Mouse (Mus musculus) hindbrain, postnatal 0 days (tissue): ENCODE results near the gene Rnf214. TPM values are rescaled to one million over a fixed set of nuclear protein-coding genes. Genes with fewer than 3 reads are reported as not detected.
A peak's percentile ranks its signal among the peaks of the same experiment; 100 is the strongest.
"Not testable (repeated sequence)": the region's sequence is repeated elsewhere in the genome, so short reads cannot be mapped to it uniquely, and the experiment has no call there.

ENCODE experiments used
- ATAC-seq: fragments of 200-750 bp; cut with Nextera tagmentation; 2 replicates; pipeline ENCODE4 v1.8.0; 2017; ENCODE audit warnings: mild to moderate bottlenecking, moderate TSS enrichment, moderate library complexity
- DNase-seq: peaks from one replicate; pipeline ENCODE4 v3.0.0-alpha.2; 2015; ENCODE audit warnings: low spot score
- H3K27ac ChIP-seq: fragments of 300-500 bp; sonication (generic); 2 replicates; pipeline ENCODE4 v1.5.1; 2014; ENCODE audit warnings: mild to moderate bottlenecking
- H3K27me3 ChIP-seq: fragments of 300-500 bp; sonication (generic); 2 replicates; pipeline ENCODE4 v1.6.1; 2014; ENCODE audit warnings: low read length, mixed read lengths; ENCODE audit not compliant: insufficient read depth
- H3K36me3 ChIP-seq: fragments of 300-500 bp; sonication (generic); 2 replicates; pipeline ENCODE4 v1.6.1; 2014; ENCODE audit warnings: low read length, mixed read lengths; ENCODE audit not compliant: insufficient read depth
- H3K4me1 ChIP-seq: fragments of 300-500 bp; sonication (generic); 2 replicates; pipeline ENCODE4 v1.6.1; 2014; ENCODE audit warnings: antibody characterized with exemption, low read length, mixed read lengths; ENCODE audit not compliant: insufficient read depth
- H3K4me2 ChIP-seq: fragments of 300-500 bp; sonication (generic); 2 replicates; pipeline ENCODE4 v1.6.1; 2014; ENCODE audit warnings: low read depth, mild to moderate bottlenecking, low read length, moderate library complexity, mixed read lengths
- H3K4me3 ChIP-seq: fragments of 300-500 bp; sonication (generic); 2 replicates; pipeline ENCODE4 v1.5.1; 2014; ENCODE audit warnings: low read length
- H3K9ac ChIP-seq: fragments of 300-500 bp; sonication (generic); replicated peaks from 2 replicates; pipeline ENCODE4 v1.6.1; 2014; ENCODE audit warnings: mild to moderate bottlenecking, low read length, moderate library complexity, mixed read lengths
- H3K9me3 ChIP-seq: fragments of 300-500 bp; sonication (generic); 2 replicates; pipeline ENCODE4 v1.6.1; 2016; ENCODE audit warnings: low read length, mixed read lengths
- CTCF ChIP-seq: IDR thresholded peaks from 2 replicates; pipeline ENCODE4 v1.5.1; 2016; ENCODE audit warnings: antibody characterized with exemption, control low read depth, low read depth
- WGBS: fragments of 180-500 bp; shearing (Covaris S2); extraction: QIAGEN DNeasy Blood & Tissue Kit; methylation state at CpG from one replicate; pipeline ENCODE4 v1.1.7; 2014; 5-methylcytosine and 5-hydroxymethylcytosine counted together
- polyA plus RNA-seq: library from polyadenylated mRNA; unstranded; fragments of >200 nt; fragmentation: Nextera tagmentation; extraction: Ambion mirVana; gene quantifications from 2 replicates; pipeline ENCODE4 v1.2.1, GENCODE M21; 2015
- total RNA-seq: library from RNA; depleted of rRNA; stranded (reverse); fragments of >200 nt; gene quantifications from 2 replicates; pipeline ENCODE4 v1.2.3, GENCODE M21; 2014

Rnf214 gene
- total and polyA plus RNA-seq, 2 experiments from 2014 or later: 51.9 to 77.7 TPM

- no peak overlapping the region for H3K4me3 ChIP-seq
- 92% methylated on average over 2 of the region's 2 CpGs for WGBS
Observed at GRCm38 (mm10) chr9:45851776-45852175, 54.9 kb downstream of the Rnf214 start.

GRCm38 (mm10) chr9:45851330-45851729 lies 55.4 kb downstream of the Rnf214 start:
- DNase-seq (no peak), ATAC-seq (no peak)
- no peak for TF ChIP-seq CTCF
- H3K36me3 ChIP-seq: no peaks in the 10 kb centered on the region
- H3K27me3 ChIP-seq: no peaks in the 10 kb centered on the region
- WGBS: 65% methylated on average over 5 of the region's 5 CpGs
- H3K4me1 ChIP-seq: peaks cover 11% of the 10 kb centered on the region
- H3K9me3 ChIP-seq: no peaks in the 10 kb centered on the region
- H3K4me2 ChIP-seq: no peak overlapping the region
- no peak overlapping the region; the same call in 1 of the 2 replicates for H3K27ac ChIP-seq
- no peak overlapping the region for H3K4me3 ChIP-seq
- no peak overlapping the region; the same call in 1 of the 2 replicates for H3K9ac ChIP-seq

More at GRCm38 (mm10) chr9:45851776-45852175, 54.9 kb downstream of the Rnf214 start:
- no peaks in the 10 kb centered on the region for H3K9me3 ChIP-seq
- H3K36me3 ChIP-seq: no peaks in the 10 kb centered on the region
- no peak overlapping the region for H3K27ac ChIP-seq
- TF ChIP-seq CTCF: no peak
- H3K9ac ChIP-seq: no peak overlapping the region
- no peaks in the 10 kb centered on the region for H3K27me3 ChIP-seq
- peaks cover 11% of the 10 kb centered on the region for H3K4me1 ChIP-seq
- no peak for DNase-seq
- no peak for ATAC-seq
- no peak overlapping the region for H3K4me2 ChIP-seq

GRCm38 (mm10) chr9:45850528-45851155 lies 56.1 kb downstream of the Rnf214 start:
- TF ChIP-seq CTCF: no peak
- peak overlapping the region; percentile 24; the same call in 1 of the 2 replicates for H3K9ac ChIP-seq
- no peaks in the 10 kb centered on the region for H3K9me3 ChIP-seq
- peak overlapping the region; percentile 60; the same call in 1 of the 2 replicates for H3K27ac ChIP-seq
- H3K4me1 ChIP-seq: peaks cover 11% of the 10 kb centered on the region
- H3K36me3 ChIP-seq: no peaks in the 10 kb centered on the region
- DNase-seq (no peak), ATAC-seq (no peak)
- H3K27me3 ChIP-seq: no peaks in the 10 kb centered on the region
- 63% methylated on average over 8 of the region's 8 CpGs for WGBS
- no peak overlapping the region for H3K4me3 ChIP-seq
- H3K4me2 ChIP-seq: no peak overlapping the region

GRCm38 (mm10) chr9:45849528-45850408 lies 56.9 kb downstream of the Rnf214 start:
- ATAC-seq (peak; percentile 65; the same call in 1 of the 2 replicates), DNase-seq (peak; percentile 54)
- H3K9me3 ChIP-seq: no peaks in the 10 kb centered on the region
- no peaks in the 10 kb centered on the region for H3K27me3 ChIP-seq
- no peak for TF ChIP-seq CTCF
- H3K4me3 ChIP-seq: no peak overlapping the region
- peaks cover 11% of the 10 kb centered on the region for H3K4me1 ChIP-seq
- no peaks in the 10 kb centered on the region for H3K36me3 ChIP-seq
- H3K9ac ChIP-seq: peak overlapping the region; percentile 24
- no peak overlapping the region for H3K4me2 ChIP-seq
- 46% methylated on average over 9 of the region's 9 CpGs for WGBS
- peak overlapping the region; percentile 60; the same call in 1 of the 2 replicates for H3K27ac ChIP-seq

- Histone ChIP-seq H3K36me3 (no peaks in the 10 kb centered on the region), H3K9ac (no peak overlapping the region), H3K27ac (no peak overlapping the region), H3K4me2 (no peak overlapping the region), H3K9me3 (no peaks in the 10 kb centered on the region), H3K4me1 (peaks cover 14% of the 10 kb centered on the region), H3K27me3 (no peaks in the 10 kb centered on the region), H3K4me3 (no peak overlapping the region)
- ATAC-seq (no peak), DNase-seq (no peak)
- TF ChIP-seq CTCF: no peak
- WGBS: 88% methylated on average over 5 of the region's 5 CpGs
Observed at GRCm38 (mm10) chr9:45846891-45847460, 59.7 kb downstream of the Rnf214 start.

- H3K36me3 ChIP-seq, H3K4me3 ChIP-seq, H3K4me2 ChIP-seq, H3K27ac ChIP-seq, H3K9me3 ChIP-seq, ATAC-seq, H3K9ac ChIP-seq, H3K27me3 ChIP-seq, DNase-seq: not testable (repeated sequence)
- 73% methylated on average over 2 of the region's 2 CpGs for WGBS
- H3K4me1 ChIP-seq: peaks cover 20% of the 10 kb centered on the region
Observed at GRCm38 (mm10) chr9:45846176-45846575, 60.5 kb downstream of the Rnf214 start.
